Comparison of ENCODE assay signal across 10 mouse cellular contexts in the genomic region with DNA sequence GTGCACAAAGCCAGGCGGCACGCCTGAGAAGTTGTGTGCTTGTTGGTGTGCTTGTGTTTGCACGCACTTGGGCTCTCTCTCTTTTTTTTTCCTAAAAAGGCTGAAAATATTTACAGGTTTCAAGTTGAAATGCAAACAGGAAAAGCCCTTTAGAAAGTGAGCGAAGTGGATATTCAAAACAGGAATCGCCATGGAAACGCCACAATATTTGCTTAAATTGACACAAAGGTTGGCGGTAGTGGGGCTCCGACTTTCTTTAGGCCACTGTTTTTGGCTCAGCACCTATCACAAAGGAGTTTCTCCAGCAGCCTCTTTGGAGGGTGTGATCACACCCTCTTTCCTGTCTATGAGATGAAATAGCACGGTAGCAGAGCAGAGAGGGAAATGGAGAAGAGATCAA. TPM values are rescaled to one million over a fixed set of nuclear protein-coding genes. Genes with fewer than 3 reads are reported as not detected.
A peak's percentile ranks its signal among the peaks of the same experiment; 100 is the strongest.
DNase-seq lines count a peak whose midpoint lies in the region; ATAC-seq and TF ChIP-seq lines count a peak whose summit lies in the region.
"Had no signal": no experiment of that assay in that cellular context is flagged by ENCODE, and none has a peak within 500 bp of the region (broad histone marks: within the 10 kb centered on the region; RNA-seq: fewer than 3 reads in every experiment).

No protein-coding gene starts in this region.

- peaks cover 17% of the 10 kb centered on the region for H3K4me1 ChIP-seq in forebrain, embryonic 11.5 days (replicated peaks; ENCODE audit: control insufficient read depth, insufficient read depth, low read length)
- peaks cover 28% of the 10 kb centered on the region for H3K4me1 ChIP-seq in forebrain, embryonic 15.5 days
- H3K4me1 ChIP-seq in lung, adult 2 months (ENCODE audit: control insufficient read depth, insufficient read depth, low read length) = peaks cover 28% of the 10 kb centered on the region
- H3K4me1 ChIP-seq in heart, postnatal 0 days (ENCODE audit: control insufficient read depth, insufficient read depth) = peaks cover 58% of the 10 kb centered on the region
- peaks cover 65% of the 10 kb centered on the region for H3K4me1 ChIP-seq in small intestine, adult 2 months (ENCODE audit: control insufficient read depth, insufficient read depth, insufficient read length, low read length)

- no peak for ATAC-seq in forebrain, embryonic 11.5 days (replicated peaks; ENCODE audit: low FRiP score)
- ATAC-seq in forebrain, embryonic 15.5 days (replicated peaks) = no peak
- ATAC-seq in heart, postnatal 0 days (ENCODE audit: insufficient read depth, low read depth) = no peak
- ATAC-seq in megakaryocyte, adult 5-6 weeks (ENCODE audit: poor library complexity, severe bottlenecking) = no peak
- ATAC-seq: liver, postnatal 0 days had no signal

- 45% methylated on average over 9 of the region's 9 CpGs for WGBS in forebrain, embryonic 11.5 days
- WGBS in forebrain, embryonic 15.5 days = 24% methylated on average over 9 of the region's 9 CpGs
- WGBS in lung, adult 2 months = 26% methylated on average over 9 of the region's 9 CpGs
- WGBS in heart, postnatal 0 days = 43% methylated on average over 9 of the region's 9 CpGs
- WGBS in small intestine, adult 2 months = 41% methylated on average over 9 of the region's 9 CpGs

- peak overlapping the region; percentile 37; the same call in 1 of the 2 replicates for H3K9ac ChIP-seq in forebrain, embryonic 11.5 days (ENCODE audit: low read length)
- H3K9ac ChIP-seq in forebrain, embryonic 15.5 days (replicated peaks) = no peak overlapping the region
- H3K9ac ChIP-seq in heart, postnatal 0 days (replicated peaks; ENCODE audit: low read depth, low read length) = no peak overlapping the region
- H3K9ac ChIP-seq: liver, postnatal 0 days had no signal

- H3K4me2 ChIP-seq in forebrain, embryonic 11.5 days (ENCODE audit: low read depth, low read length, severe bottlenecking) = no peak overlapping the region
- H3K4me2 ChIP-seq in forebrain, embryonic 15.5 days (replicated peaks) = no peak overlapping the region
- H3K4me2 ChIP-seq in heart, postnatal 0 days (ENCODE audit: low read depth, low read length) = no peak overlapping the region

- no peak for TF ChIP-seq CTCF in lung, adult 2 months (IDR thresholded peaks at IDR 0.05; ENCODE audit: insufficient read depth, low read length)
- TF ChIP-seq CTCF in heart, postnatal 0 days (IDR thresholded peaks at IDR 0.05; ENCODE audit: low read depth) = no peak
- TF ChIP-seq CTCF in small intestine, adult 2 months (IDR thresholded peaks at IDR 0.05; ENCODE audit: extremely low read depth, insufficient read length, insufficient replicate concordance, low read depth, low read length) = no peak

- no peak for DNase-seq in forebrain, embryonic 11.5 days (ENCODE audit: low spot score)
- peak; percentile 26 to 69 for DNase-seq in lung, adult 18-20 months
- DNase-seq in lung, adult 2 months = no peak
- no peak for DNase-seq in heart, postnatal 0 days (ENCODE audit: low spot score)
- no peak for DNase-seq in layer of hippocampus, adult 9-11 months
- DNase-seq: B cell, adult 2 months; liver, postnatal 0 days had no signal

- no peak for TF ChIP-seq EP300 in heart, postnatal 0 days (IDR thresholded peaks at IDR 0.05; ENCODE audit: low read depth)

- no peak overlapping the region for H3K4me3 ChIP-seq in forebrain, embryonic 11.5 days (ENCODE audit: low read depth, low read length)
- no peak overlapping the region for H3K4me3 ChIP-seq in forebrain, embryonic 15.5 days
- no peak overlapping the region for H3K4me3 ChIP-seq in lung, adult 2 months (replicated peaks; ENCODE audit: extremely low read depth, low read depth, low read length)
- H3K4me3 ChIP-seq in heart, postnatal 0 days (ENCODE audit: low read depth, low read length) = no peak overlapping the region
- no peak overlapping the region for H3K4me3 ChIP-seq in small intestine, adult 2 months (ENCODE audit: low read depth, low read length)

- no peaks in the 10 kb centered on the region for H3K9me3 ChIP-seq in forebrain, embryonic 11.5 days (ENCODE audit: control insufficient read depth, low read length)
- H3K9me3 ChIP-seq in forebrain, embryonic 15.5 days = no peaks in the 10 kb centered on the region
- H3K9me3 ChIP-seq in heart, postnatal 0 days (replicated peaks; ENCODE audit: control insufficient read depth, low read length) = no peaks in the 10 kb centered on the region

- no peak overlapping the region for H3K27ac ChIP-seq in forebrain, embryonic 11.5 days (ENCODE audit: low read depth, low read length)
- H3K27ac ChIP-seq in forebrain, embryonic 15.5 days (replicated peaks) = no peak overlapping the region
- peak overlapping the region; percentile 68 for H3K27ac ChIP-seq in heart, postnatal 0 days (ENCODE audit: low read depth)
- H3K27ac ChIP-seq in small intestine, adult 2 months (ENCODE audit: insufficient read depth, low read depth, low read length) = peak overlapping the region; percentile 87

- H3K36me3 ChIP-seq in forebrain, embryonic 11.5 days (ENCODE audit: control insufficient read depth, insufficient read depth, low read length) = no peaks in the 10 kb centered on the region
- no peaks in the 10 kb centered on the region for H3K36me3 ChIP-seq in forebrain, embryonic 15.5 days
- H3K36me3 ChIP-seq in heart, postnatal 0 days (replicated peaks; ENCODE audit: control insufficient read depth, insufficient read depth, low read length) = peaks cover 17% of the 10 kb centered on the region
- H3K36me3 ChIP-seq in small intestine, adult 2 months (ENCODE audit: control insufficient read depth, insufficient read depth, low read length) = peaks cover 30% of the 10 kb centered on the region

- no peak for TF ChIP-seq POLR2A in lung, adult 2 months (IDR thresholded peaks at IDR 0.05; ENCODE audit: borderline replicate concordance, extremely low read depth, low read depth, low read length)
- TF ChIP-seq POLR2A in small intestine, adult 2 months (IDR thresholded peaks at IDR 0.05; ENCODE audit: low read depth, low read length) = no peak

- peaks cover 2% of the 10 kb centered on the region; the same call in 1 of the 2 replicates for H3K27me3 ChIP-seq in forebrain, embryonic 11.5 days (ENCODE audit: control insufficient read depth, insufficient read depth, low read length)
- H3K27me3 ChIP-seq in forebrain, embryonic 15.5 days = peaks cover 9% of the 10 kb centered on the region; the same call in 1 of the 2 replicates
- H3K27me3 ChIP-seq in heart, postnatal 0 days (ENCODE audit: control insufficient read depth, insufficient read depth, low read length) = no peaks in the 10 kb centered on the region
- H3K27me3 ChIP-seq in small intestine, adult 2 months (ENCODE audit: control insufficient read depth, insufficient read depth, low read length) = no peaks in the 10 kb centered on the region

RNA-seq across cellular contexts. Expression of a gene that starts 32.8 kb away (rescaled TPM):
- polyA plus RNA-seq in forebrain, embryonic 11.5 days (2014; fragmentation: Nextera tagmentation; extraction: Ambion mirVana) = 3.4 and 3.6 TPM in 2 replicates
- polyA plus RNA-seq in forebrain, embryonic 15.5 days (2015; fragmentation: Nextera tagmentation; extraction: Ambion mirVana) = 0.68 and 1.1 TPM in 2 replicates
- polyA plus RNA-seq in lung, adult 2 months (2012; rRNA removed) = 68.7 and 72.5 TPM in 2 replicates
- total RNA-seq in heart, postnatal 0 days (2014; rRNA removed; ENCODE audit: low replicate concordance) = 42.6 and 45.4 TPM in 2 replicates
- polyA plus RNA-seq in heart, postnatal 0 days (2015; fragmentation: Nextera tagmentation; extraction: Ambion mirVana) = 13.7 and 16.4 TPM in 2 replicates
- 46.4 and 120 TPM in 2 replicates for polyA plus RNA-seq in small intestine, adult 2 months (2012; rRNA removed)
- total RNA-seq in megakaryocyte, adult 5-6 weeks (2015) = 3.0 and 3.3 TPM in 2 replicates
- total RNA-seq in megakaryocyte, adult 5-6 weeks (2017) = 1.7 and 2.5 TPM in 2 replicates

Comparison
In these comparisons a context has a peak if more than half of its experiments do, and no peak if none do; other contexts are left out.
1. DNase-seq: peak in lung, adult 18-20 months (2 of 2); none in forebrain, embryonic 11.5 days (single experiment), lung, adult 2 months (single experiment), heart, postnatal 0 days (single experiment) and layer of hippocampus, adult 9-11 months (single experiment).
2. H3K27ac ChIP-seq: peak in heart, postnatal 0 days (single experiment) and small intestine, adult 2 months (single experiment); none in forebrain, embryonic 11.5 days (single experiment) and forebrain, embryonic 15.5 days (single experiment).